ENCODE assay signal across 16 mouse cellular contexts in genomic region chr6:39917242-39917641, GRCm38 (mm10). TPM values are rescaled to one million over a fixed set of nuclear protein-coding genes. Genes with fewer than 3 reads are reported as not detected.
A peak's percentile ranks its signal among the peaks of the same experiment; 100 is the strongest.
DNase-seq lines count a peak whose midpoint lies in the region; ATAC-seq and TF ChIP-seq lines count a peak whose summit lies in the region.
"Had no signal": no experiment of that assay in that cellular context is flagged by ENCODE, and none has a peak within 500 bp of the region (broad histone marks: within the 10 kb centered on the region; RNA-seq: fewer than 3 reads in every experiment).

No protein-coding gene starts in this region.

- H3K9me3 ChIP-seq in forebrain, embryonic 10.5 days: no peaks in the 10 kb centered on the region
- H3K9me3 ChIP-seq in forebrain, embryonic 11.5 days (ENCODE audit: control insufficient read depth, low read length): no peaks in the 10 kb centered on the region
- no peaks in the 10 kb centered on the region for H3K9me3 ChIP-seq in hindbrain, embryonic 13.5 days
- H3K9me3 ChIP-seq in neural tube, embryonic 14.5 days (ENCODE audit: control insufficient read depth, low read length): no peaks in the 10 kb centered on the region
- H3K9me3 ChIP-seq: embryonic facial prominence, embryonic 13.5 days; heart, embryonic 12.5 days; limb, embryonic 10.5 days had no signal

- DNase-seq in forebrain, embryonic 10.5 days (ENCODE audit: extremely low spot score, low spot score): no peak
- DNase-seq in forebrain, embryonic 11.5 days (ENCODE audit: low spot score): no peak
- DNase-seq in left cerebral cortex, adult 2 months (ENCODE audit: extremely low spot score in 1 of 2, low spot score in 2 of 2): no peak
- DNase-seq in left cerebral cortex, postnatal 36 days (ENCODE audit: low spot score in 2 of 2): no peak
- DNase-seq in lung, postnatal 25 days (ENCODE audit: low spot score): no peak
- DNase-seq in ovary, postnatal 14 days (ENCODE audit: low spot score): no peak
- DNase-seq: kidney, postnatal 25 days; thymus, postnatal 4 days had no signal

- H3K4me2 ChIP-seq in forebrain, embryonic 11.5 days (ENCODE audit: low read depth, low read length, severe bottlenecking): no peak overlapping the region
- no peak overlapping the region for H3K4me2 ChIP-seq in hindbrain, embryonic 13.5 days
- H3K4me2 ChIP-seq in neural tube, embryonic 14.5 days (ENCODE audit: low read depth, low read length): no peak overlapping the region
- H3K4me2 ChIP-seq: embryonic facial prominence, embryonic 13.5 days; heart, embryonic 12.5 days had no signal

- H3K27me3 ChIP-seq in forebrain, embryonic 10.5 days (ENCODE audit: poor library complexity, severe bottlenecking): no peaks in the 10 kb centered on the region
- no peaks in the 10 kb centered on the region for H3K27me3 ChIP-seq in forebrain, embryonic 11.5 days (ENCODE audit: control insufficient read depth, insufficient read depth, low read length)
- H3K27me3 ChIP-seq in hindbrain, embryonic 13.5 days: no peaks in the 10 kb centered on the region
- H3K27me3 ChIP-seq in neural tube, embryonic 14.5 days (ENCODE audit: control insufficient read depth, insufficient read depth, low read length): no peaks in the 10 kb centered on the region
- H3K27me3 ChIP-seq: embryonic facial prominence, embryonic 13.5 days; heart, embryonic 12.5 days had no signal

- intact Hi-C loops in left cerebral cortex, adult 2 months (cut with DNase I): no loop called here
- intact Hi-C loops in left cerebral cortex, postnatal 36 days (cut with DNase I): no loop called here

- WGBS in forebrain, embryonic 10.5 days: 45% methylated on average over 8 of the region's 8 CpGs
- WGBS in forebrain, embryonic 11.5 days: 41% methylated on average over 8 of the region's 8 CpGs
- 26% methylated on average over 8 of the region's 8 CpGs for WGBS in hindbrain, embryonic 13.5 days
- 31% methylated on average over 8 of the region's 8 CpGs for WGBS in neural tube, embryonic 14.5 days

- peaks cover 5% of the 10 kb centered on the region for H3K4me1 ChIP-seq in forebrain, embryonic 10.5 days
- H3K4me1 ChIP-seq in forebrain, embryonic 11.5 days (replicated peaks; ENCODE audit: control insufficient read depth, insufficient read depth, low read length): no peaks in the 10 kb centered on the region
- peaks cover 29% of the 10 kb centered on the region for H3K4me1 ChIP-seq in hindbrain, embryonic 13.5 days (replicated peaks)
- H3K4me1 ChIP-seq in neural tube, embryonic 14.5 days (ENCODE audit: control insufficient read depth, insufficient read depth, low read length): peaks cover 12% of the 10 kb centered on the region
- H3K4me1 ChIP-seq: embryonic facial prominence, embryonic 13.5 days; heart, embryonic 12.5 days; limb, embryonic 10.5 days had no signal

- H3K4me3 ChIP-seq in forebrain, embryonic 10.5 days: no peak overlapping the region
- no peak overlapping the region for H3K4me3 ChIP-seq in forebrain, embryonic 11.5 days (ENCODE audit: low read depth, low read length)
- no peak overlapping the region for H3K4me3 ChIP-seq in left cerebral cortex, adult 2 months
- no peak overlapping the region for H3K4me3 ChIP-seq in hindbrain, embryonic 13.5 days
- H3K4me3 ChIP-seq in neural tube, embryonic 14.5 days (ENCODE audit: low read depth, low read length): no peak overlapping the region
- H3K4me3 ChIP-seq: embryonic facial prominence, embryonic 13.5 days; heart, embryonic 12.5 days; limb, embryonic 10.5 days had no signal

- ATAC-seq in forebrain, embryonic 11.5 days (replicated peaks; ENCODE audit: low FRiP score): no peak
- peak; percentile 77 for ATAC-seq in hindbrain, embryonic 13.5 days (ENCODE audit: low FRiP score)
- peak; percentile 68; the same call in 1 of the 2 replicates for ATAC-seq in neural tube, embryonic 14.5 days (ENCODE audit: low read depth)

- H3K27ac ChIP-seq in forebrain, embryonic 10.5 days: 0 out of 2 replicates have a peak overlapping the region, but pooled peaks have one; percentile 15
- H3K27ac ChIP-seq in forebrain, embryonic 11.5 days (ENCODE audit: low read depth, low read length): no peak overlapping the region
- peak overlapping the region; percentile 56; the same call in 1 of the 2 replicates for H3K27ac ChIP-seq in left cerebral cortex, adult 2 months
- H3K27ac ChIP-seq in hindbrain, embryonic 13.5 days: peak overlapping the region; percentile 59
- peak overlapping the region; percentile 29; the same call in 1 of the 2 replicates for H3K27ac ChIP-seq in neural tube, embryonic 14.5 days (ENCODE audit: low read depth, low read length)
- H3K27ac ChIP-seq: embryonic facial prominence, embryonic 13.5 days; limb, embryonic 10.5 days had no signal

- H3K36me3 ChIP-seq in forebrain, embryonic 10.5 days (replicated peaks): no peaks in the 10 kb centered on the region
- no peaks in the 10 kb centered on the region for H3K36me3 ChIP-seq in forebrain, embryonic 11.5 days (ENCODE audit: control insufficient read depth, insufficient read depth, low read length)
- no peaks in the 10 kb centered on the region for H3K36me3 ChIP-seq in hindbrain, embryonic 13.5 days
- H3K36me3 ChIP-seq in neural tube, embryonic 14.5 days (ENCODE audit: control insufficient read depth, insufficient read depth, low read length): no peaks in the 10 kb centered on the region
- H3K36me3 ChIP-seq: embryonic facial prominence, embryonic 13.5 days; heart, embryonic 12.5 days; limb, embryonic 10.5 days had no signal

- H3K9ac ChIP-seq in forebrain, embryonic 11.5 days (ENCODE audit: low read length): no peak overlapping the region
- H3K9ac ChIP-seq in hindbrain, embryonic 13.5 days: peak overlapping the region; percentile 25; the same call in 1 of the 2 replicates
- no peak overlapping the region for H3K9ac ChIP-seq in neural tube, embryonic 14.5 days (replicated peaks; ENCODE audit: low read depth, low read length)
- H3K9ac ChIP-seq: embryonic facial prominence, embryonic 13.5 days; heart, embryonic 12.5 days had no signal

- no peak for TF ChIP-seq CTCF in left cerebral cortex, adult 2 months (IDR thresholded peaks at IDR 0.05)

RNA-seq across cellular contexts. Expression of gene Tmem178b, which starts 44.2 kb away (rescaled TPM):
- 0.90 and 1.3 TPM in 2 replicates for polyA plus RNA-seq in forebrain, embryonic 10.5 days (2016; fragmentation: Nextera tagmentation; extraction: Ambion mirVana)
- polyA plus RNA-seq in forebrain, embryonic 11.5 days (2014; fragmentation: Nextera tagmentation; extraction: Ambion mirVana): 7.2 and 7.4 TPM in 2 replicates
- 100 to 1,000 TPM; 249 to 268 TPM for total RNA-seq in left cerebral cortex, adult 2 months (2021)
- total RNA-seq in left cerebral cortex, postnatal 36 days (2021): 100 to 1,000 TPM; 246 to 266 TPM
- polyA plus RNA-seq in hindbrain, embryonic 13.5 days (2015; fragmentation: Nextera tagmentation; extraction: Ambion mirVana): 29.8 and 31.9 TPM in 2 replicates
- 47.8 and 48.9 TPM in 2 replicates for polyA plus RNA-seq in neural tube, embryonic 14.5 days (2014; fragmentation: Nextera tagmentation; extraction: Ambion mirVana)
- total RNA-seq: MEL; neutrophil, adult 5-6 weeks had no signal
- polyA plus RNA-seq: limb, embryonic 10.5 days; liver, embryonic 16.5 days had no signal
